Mouse (Mus musculus) liver, embryonic 15.5 days (tissue): ENCODE results near the gene Fam25c. TPM values are rescaled to one million over a fixed set of nuclear protein-coding genes. Genes with fewer than 3 reads are reported as not detected.

Experiments
- ATAC-seq: fragments of 200-750 bp; cut with Nextera tagmentation; 2 replicates; pipeline ENCODE4 v1.8.0; 2017; ENCODE audit warnings: moderate number of reproducible peaks, mild to moderate bottlenecking, moderate library complexity; ENCODE audit not compliant: insufficient read depth
- H3K27ac ChIP-seq: fragments of 300-500 bp; sonication (generic); replicated peaks from 2 replicates; pipeline ENCODE4 v1.5.1; 2015; ENCODE audit warnings: mild to moderate bottlenecking, inconsistent platforms
- H3K27me3 ChIP-seq: fragments of 300-500 bp; sonication (generic); 2 replicates; pipeline ENCODE4 v1.6.1; 2015; ENCODE audit warnings: mild to moderate bottlenecking, inconsistent platforms
- H3K36me3 ChIP-seq: fragments of 300-500 bp; sonication (generic); replicated peaks from 2 replicates; pipeline ENCODE4 v1.6.1; 2015; ENCODE audit warnings: moderate library complexity, mild to moderate bottlenecking, inconsistent platforms
- H3K4me1 ChIP-seq: fragments of 300-500 bp; sonication (generic); replicated peaks from 2 replicates; pipeline ENCODE4 v1.6.1; 2015; ENCODE audit warnings: inconsistent platforms
- H3K4me2 ChIP-seq: fragments of 300-500 bp; sonication (generic); 2 replicates; pipeline ENCODE4 v1.6.1; 2015; ENCODE audit warnings: moderate library complexity, mild to moderate bottlenecking, inconsistent platforms
- H3K4me3 ChIP-seq: fragments of 300-500 bp; sonication (generic); replicated peaks from 2 replicates; pipeline ENCODE4 v1.5.1; 2015; ENCODE audit warnings: mild to moderate bottlenecking, inconsistent platforms
- H3K9ac ChIP-seq: fragments of 300-500 bp; sonication (generic); 2 replicates; pipeline ENCODE4 v1.6.1; 2015; ENCODE audit warnings: moderate library complexity, mild to moderate bottlenecking, inconsistent platforms
- H3K9me3 ChIP-seq: fragments of 300-500 bp; sonication (generic); replicated peaks from 2 replicates; pipeline ENCODE4 v1.6.1; 2016; ENCODE audit warnings: inconsistent platforms
- WGBS: fragments of 180-500 bp; shearing (Covaris S2); methylation state at CpG from one replicate; pipeline ENCODE4 v1.1.7; 2015; ENCODE audit warnings: mixed read lengths; ENCODE audit not compliant: insufficient replicate concordance; 5-methylcytosine and 5-hydroxymethylcytosine counted together
- polyA plus RNA-seq: library from polyadenylated mRNA; unstranded; fragments of >200 nt; fragmentation: Nextera tagmentation; extraction: Ambion mirVana; gene quantifications from 2 replicates; pipeline ENCODE4 v1.2.1, GENCODE M21; 2015

The Fam25c gene
- polyA plus RNA-seq, 1 experiment from 2014 or later, result 0.25 TPM

GRCm38 (mm10) chr14:34349007-34349406 is 6.2 kb downstream of the Fam25c start:
- H3K27ac ChIP-seq, result no peak overlapping the region; the same call in 1 of the 2 replicates
- H3K27me3 ChIP-seq, result no peaks in the 10 kb centered on the region
- peaks cover 4% of the 10 kb centered on the region for H3K36me3 ChIP-seq
- peak; percentile 63 for ATAC-seq
- H3K9me3 ChIP-seq, result no peaks in the 10 kb centered on the region
- peaks cover 2% of the 10 kb centered on the region; the same call in 1 of the 2 replicates for H3K4me1 ChIP-seq
- H3K9ac ChIP-seq, result no peak overlapping the region
- no peak overlapping the region for H3K4me2 ChIP-seq
- H3K4me3 ChIP-seq, result no peak overlapping the region
- 63% methylated on average over 8 of the region's 8 CpGs for WGBS

GRCm38 (mm10) chr14:34348301-34348700 is 6.9 kb downstream of the Fam25c start:
- Histone ChIP-seq H3K27me3 (no peaks in the 10 kb centered on the region), H3K4me1 (peaks cover 2% of the 10 kb centered on the region; the same call in 1 of the 2 replicates), H3K4me3 (no peak overlapping the region), H3K9me3 (no peaks in the 10 kb centered on the region), H3K9ac (no peak overlapping the region), H3K27ac (peak overlapping the region; percentile 24; the same call in 1 of the 2 replicates), H3K36me3 (peaks cover 4% of the 10 kb centered on the region), H3K4me2 (no peak overlapping the region)
- WGBS, result 59% methylated on average over 7 of the region's 7 CpGs
- no peak for ATAC-seq

- no peak overlapping the region for H3K4me2 ChIP-seq
- no peaks in the 10 kb centered on the region for H3K27me3 ChIP-seq
- H3K36me3 ChIP-seq, result peaks cover 13% of the 10 kb centered on the region
- no peak overlapping the region for H3K27ac ChIP-seq
- H3K4me3 ChIP-seq, result no peak overlapping the region
- 77% methylated on average over 5 of the region's 5 CpGs for WGBS
- no peak overlapping the region for H3K9ac ChIP-seq
- H3K9me3 ChIP-seq, result no peaks in the 10 kb centered on the region
- no peak for ATAC-seq
- H3K4me1 ChIP-seq, result no peaks in the 10 kb centered on the region; the same call in 1 of the 2 replicates
These were observed 8.1 kb downstream of the Fam25c start for GRCm38 (mm10) chr14:34347084-34347483.

GRCm38 (mm10) chr14:34345771-34346566 is 9.3 kb downstream of the Fam25c start:
- Histone ChIP-seq H3K36me3 (peaks cover 23% of the 10 kb centered on the region), H3K27ac (peak overlapping the region; percentile 41; the same call in 1 of the 2 replicates), H3K9ac (no peak overlapping the region), H3K4me2 (no peak overlapping the region), H3K9me3 (no peaks in the 10 kb centered on the region), H3K27me3 (no peaks in the 10 kb centered on the region), H3K4me3 (no peak overlapping the region), H3K4me1 (no peaks in the 10 kb centered on the region; the same call in 1 of the 2 replicates)
- 53% methylated on average over 12 of the region's 12 CpGs for WGBS
- ATAC-seq, result peak; percentile 43

GRCm38 (mm10) chr14:34344361-34344760 is 10.9 kb downstream of the Fam25c start:
- Histone ChIP-seq H3K4me1 (no peaks in the 10 kb centered on the region), H3K27ac (no peak overlapping the region), H3K9me3 (no peaks in the 10 kb centered on the region), H3K9ac (no peak overlapping the region), H3K4me2 (no peak overlapping the region), H3K27me3 (no peaks in the 10 kb centered on the region), H3K4me3 (no peak overlapping the region), H3K36me3 (peaks cover 33% of the 10 kb centered on the region)
- no peak for ATAC-seq
- 73% methylated on average over 5 of the region's 5 CpGs for WGBS

DNA sequence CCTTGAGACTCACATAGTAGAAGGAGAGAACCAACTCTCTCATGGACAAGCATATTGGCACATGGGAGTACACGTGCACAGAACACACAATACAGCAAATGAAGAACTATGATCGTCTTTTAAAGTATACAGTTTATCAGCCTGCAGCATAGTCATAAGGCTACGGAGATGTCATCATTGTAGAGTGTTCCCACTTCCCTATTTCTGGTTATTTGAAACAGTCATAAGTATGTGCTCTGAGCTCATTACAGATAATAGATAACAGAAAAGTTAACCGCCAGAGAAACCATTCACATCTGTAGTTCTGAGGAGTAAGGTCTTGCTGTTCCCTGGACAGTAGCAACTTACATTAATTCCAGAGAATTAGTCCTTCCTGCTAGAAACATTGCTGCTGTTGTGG is 12.2 kb downstream of the Fam25c start:
- Histone ChIP-seq H3K9me3 (no peaks in the 10 kb centered on the region), H3K36me3 (peaks cover 44% of the 10 kb centered on the region), H3K27ac (no peak overlapping the region), H3K27me3 (no peaks in the 10 kb centered on the region), H3K4me3 (no peak overlapping the region), H3K4me1 (no peaks in the 10 kb centered on the region), H3K4me2 (no peak overlapping the region), H3K9ac (no peak overlapping the region)
- ATAC-seq, result no peak
- 25% methylated on average over 4 of the region's 4 CpGs for WGBS

GRCm38 (mm10) chr14:34341993-34342392 is 13.2 kb downstream of the Fam25c start:
- H3K9ac ChIP-seq, result no peak overlapping the region
- H3K4me3 ChIP-seq, result no peak overlapping the region
- peaks cover 54% of the 10 kb centered on the region for H3K36me3 ChIP-seq
- 65% methylated on average over 4 of the region's 4 CpGs for WGBS
- no peak overlapping the region for H3K4me2 ChIP-seq
- H3K4me1 ChIP-seq, result no peaks in the 10 kb centered on the region
- no peaks in the 10 kb centered on the region for H3K9me3 ChIP-seq
- H3K27me3 ChIP-seq, result no peaks in the 10 kb centered on the region
- no peak for ATAC-seq
- H3K27ac ChIP-seq, result no peak overlapping the region

DNA sequence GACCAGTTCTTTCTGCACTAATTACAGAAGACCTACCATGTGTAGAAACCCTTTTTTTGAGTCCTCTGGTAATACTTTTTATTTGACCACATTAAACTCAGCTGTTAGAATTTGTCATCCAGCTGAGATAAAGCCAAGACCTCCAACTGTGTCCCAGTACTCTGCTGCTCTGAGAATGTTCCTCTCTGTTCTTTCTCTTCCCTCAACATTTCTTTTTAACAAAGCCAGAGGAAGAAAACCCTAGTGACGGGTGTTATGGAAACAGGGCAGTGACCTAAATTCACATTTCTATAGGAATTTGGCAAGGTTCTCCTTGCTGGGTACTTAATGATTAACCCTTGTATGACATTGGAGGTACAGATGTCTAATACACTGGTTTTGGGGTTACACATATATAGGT is 15.8 kb downstream of the Fam25c start:
- WGBS, result 51% methylated on average over 1 of the region's 1 CpGs
- no peak overlapping the region for H3K27ac ChIP-seq
- no peaks in the 10 kb centered on the region for H3K9me3 ChIP-seq
- H3K36me3 ChIP-seq, result peaks cover 77% of the 10 kb centered on the region
- no peak overlapping the region for H3K4me3 ChIP-seq
- H3K9ac ChIP-seq, result no peak overlapping the region
- no peaks in the 10 kb centered on the region for H3K4me1 ChIP-seq
- no peak overlapping the region for H3K4me2 ChIP-seq
- no peaks in the 10 kb centered on the region for H3K27me3 ChIP-seq
- no peak for ATAC-seq

- no peak overlapping the region for H3K27ac ChIP-seq
- WGBS, result 75% methylated on average over 5 of the region's 5 CpGs
- no peak overlapping the region for H3K4me3 ChIP-seq
- H3K27me3 ChIP-seq, result no peaks in the 10 kb centered on the region
- H3K36me3 ChIP-seq, result peaks cover 65% of the 10 kb centered on the region
- no peak overlapping the region for H3K4me2 ChIP-seq
- no peaks in the 10 kb centered on the region for H3K4me1 ChIP-seq
- H3K9ac ChIP-seq, result no peak overlapping the region
- no peak for ATAC-seq
- H3K9me3 ChIP-seq, result no peaks in the 10 kb centered on the region
These were observed 22.8 kb downstream of the Fam25c start for GRCm38 (mm10) chr14:34332476-34332875.

GRCm38 (mm10) chr14:34331886-34332285 is 23.3 kb downstream of the Fam25c start:
- Histone ChIP-seq H3K27me3 (no peaks in the 10 kb centered on the region), H3K9ac (no peak overlapping the region), H3K27ac (no peak overlapping the region), H3K36me3 (peaks cover 64% of the 10 kb centered on the region), H3K4me2 (no peak overlapping the region), H3K4me3 (no peak overlapping the region), H3K9me3 (no peaks in the 10 kb centered on the region), H3K4me1 (no peaks in the 10 kb centered on the region)
- ATAC-seq, result no peak
- 63% methylated on average over 3 of the region's 3 CpGs for WGBS

DNA sequence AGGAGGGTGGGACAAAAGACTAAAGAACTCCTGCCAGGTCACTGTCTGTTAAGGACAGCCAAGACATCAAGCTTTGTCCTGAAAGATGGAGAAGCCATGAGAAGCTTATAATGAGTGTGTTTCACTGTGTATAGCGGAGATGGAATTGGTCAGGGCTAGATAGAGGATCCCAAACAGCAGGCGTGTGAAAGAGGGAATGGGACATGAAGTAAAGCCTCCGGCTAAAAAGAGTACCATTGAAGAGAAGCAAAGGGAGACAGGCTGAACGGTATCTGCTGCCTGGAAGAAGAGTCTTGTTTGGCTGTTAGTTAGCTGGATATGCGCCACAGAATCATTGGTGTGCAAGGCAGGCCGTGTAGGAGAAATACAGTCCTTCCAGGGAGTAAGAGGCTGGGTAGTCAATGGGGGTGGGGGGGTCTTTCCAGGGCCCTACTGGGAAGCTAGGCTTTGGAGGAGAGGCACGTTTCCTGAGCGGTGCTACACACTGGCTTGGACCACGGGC is 24.5 kb downstream of the Fam25c start:
- no peak for ATAC-seq
- H3K36me3 ChIP-seq, result peaks cover 54% of the 10 kb centered on the region
- WGBS, result 69% methylated on average over 9 of the region's 9 CpGs

More for the DNA sequence above, 24.5 kb downstream of the Fam25c start:
- no peak overlapping the region for H3K4me3 ChIP-seq
- no peaks in the 10 kb centered on the region for H3K4me1 ChIP-seq
- H3K9ac ChIP-seq, result no peak overlapping the region
- no peaks in the 10 kb centered on the region for H3K9me3 ChIP-seq
- H3K4me2 ChIP-seq, result no peak overlapping the region
- H3K27ac ChIP-seq, result no peak overlapping the region
- no peaks in the 10 kb centered on the region for H3K27me3 ChIP-seq
